In the genomic region with DNA sequence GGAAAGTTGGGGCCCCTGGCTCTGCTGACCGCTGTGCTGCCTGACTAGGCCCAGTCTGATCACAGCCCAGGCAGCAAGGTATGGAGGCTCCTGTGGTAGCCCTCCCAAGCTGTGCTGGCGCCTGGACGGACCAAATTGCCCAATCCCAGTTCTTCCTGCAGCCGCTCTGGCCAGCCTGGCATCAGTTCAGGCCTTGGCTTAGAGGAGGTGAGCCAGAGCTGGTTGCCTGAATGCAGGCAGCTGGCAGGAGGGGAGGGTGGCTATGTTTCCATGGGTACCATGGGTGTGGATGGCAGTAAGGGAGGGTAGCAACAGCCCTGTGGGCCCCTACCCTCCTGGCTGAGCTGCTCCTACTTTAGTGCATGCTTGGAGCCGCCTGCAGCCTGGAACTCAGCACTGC, we compare ENCODE assay signal across 11 mouse cellular contexts. TPM values are rescaled to one million over a fixed set of nuclear protein-coding genes. Genes with fewer than 3 reads are reported as not detected.
A peak's percentile ranks its signal among the peaks of the same experiment; 100 is the strongest.
DNase-seq lines count a peak whose midpoint lies in the region; ATAC-seq lines count a peak whose summit lies in the region.
"Had no signal": no experiment of that assay in that cellular context is flagged by ENCODE, and none has a peak within 500 bp of the region (broad histone marks: within the 10 kb centered on the region; RNA-seq: fewer than 3 reads in every experiment).

No protein-coding gene starts in this region.

- H3K27me3 ChIP-seq in hindbrain, embryonic 16.5 days (replicated peaks; ENCODE audit: control insufficient read depth, insufficient read depth, low read length) = no peaks in the 10 kb centered on the region
- H3K27me3 ChIP-seq in stomach, embryonic 16.5 days (ENCODE audit: control insufficient read depth, insufficient read depth, low read length) = no peaks in the 10 kb centered on the region
- H3K27me3 ChIP-seq: stomach, embryonic 15.5 days had no signal

- WGBS in hindbrain, embryonic 16.5 days = 58% methylated on average over 4 of the region's 5 CpGs
- WGBS in stomach, embryonic 16.5 days = 86% methylated on average over 5 of the region's 5 CpGs

- H3K4me3 ChIP-seq in hindbrain, embryonic 16.5 days (ENCODE audit: low read length) = no peak overlapping the region
- H3K4me3 ChIP-seq in stomach, embryonic 16.5 days (replicated peaks; ENCODE audit: low read length) = no peak overlapping the region
- H3K4me3 ChIP-seq: myocyte; stomach, embryonic 15.5 days had no signal

- intact Hi-C loops in gastrocnemius, postnatal 14 days (cut with DNase I; ENCODE audit: low total_unique reads) = no loop called here

- peaks cover 6% of the 10 kb centered on the region; the same call in 1 of the 2 replicates for H3K36me3 ChIP-seq in hindbrain, embryonic 16.5 days (ENCODE audit: control insufficient read depth, insufficient read depth, low read length)
- H3K36me3 ChIP-seq in stomach, embryonic 16.5 days (ENCODE audit: control insufficient read depth, insufficient read depth, low read length) = no peaks in the 10 kb centered on the region

- peak; percentile 90 for ATAC-seq in hindbrain, embryonic 16.5 days
- ATAC-seq in stomach, embryonic 16.5 days (ENCODE audit: insufficient read depth, low FRiP score) = no peak; the same call in 1 of the 2 replicates

- peak; percentile 60 for DNase-seq in gastrocnemius, postnatal 14 days
- DNase-seq in gastrocnemius, adult 18-20 months (ENCODE audit: low spot score) = no peak
- DNase-seq in right cerebral cortex, postnatal 14 days = peak; percentile 43
- no peak for DNase-seq in right cerebral cortex, postnatal 36 days (ENCODE audit: low spot score in 2 of 2)
- DNase-seq in kidney, adult 9 months = no peak
- DNase-seq in urinary bladder, postnatal 25 days (ENCODE audit: low spot score) = no peak

- H3K9me3 ChIP-seq in hindbrain, embryonic 16.5 days (ENCODE audit: control insufficient read depth, low read length) = no peaks in the 10 kb centered on the region
- no peaks in the 10 kb centered on the region for H3K9me3 ChIP-seq in stomach, embryonic 16.5 days (replicated peaks; ENCODE audit: control insufficient read depth, low read length)
- H3K9me3 ChIP-seq: stomach, embryonic 15.5 days had no signal

- H3K27ac ChIP-seq in hindbrain, embryonic 16.5 days (ENCODE audit: low read depth, low read length) = peak overlapping the region; percentile 61; the same call in 1 of the 2 replicates
- no peak overlapping the region for H3K27ac ChIP-seq in stomach, embryonic 16.5 days (ENCODE audit: low read length)
- H3K27ac ChIP-seq: stomach, embryonic 15.5 days had no signal

- H3K9ac ChIP-seq in hindbrain, embryonic 16.5 days (ENCODE audit: low read depth, low read length) = no peak overlapping the region
- peak overlapping the region; percentile 37; the same call in 1 of the 2 replicates for H3K9ac ChIP-seq in stomach, embryonic 16.5 days (ENCODE audit: low read length)
- H3K9ac ChIP-seq: stomach, embryonic 15.5 days had no signal

- no peak overlapping the region for H3K4me2 ChIP-seq in hindbrain, embryonic 16.5 days (ENCODE audit: low read length)
- no peak overlapping the region for H3K4me2 ChIP-seq in stomach, embryonic 16.5 days (ENCODE audit: low read depth, low read length)
- H3K4me2 ChIP-seq: liver, embryonic 11.5 days; stomach, embryonic 15.5 days had no signal

- peaks cover 4% of the 10 kb centered on the region for H3K4me1 ChIP-seq in hindbrain, embryonic 16.5 days (ENCODE audit: control insufficient read depth, insufficient read depth, low read depth, low read length)
- H3K4me1 ChIP-seq in stomach, embryonic 16.5 days (ENCODE audit: control insufficient read depth, insufficient read depth, low read length) = peaks cover 9% of the 10 kb centered on the region; the same call in 1 of the 2 replicates
- H3K4me1 ChIP-seq: stomach, embryonic 15.5 days had no signal

RNA-seq across cellular contexts. Expression of gene Tyro3, which starts 19.5 kb away (rescaled TPM):
- 1 to 10 TPM; 1.8 to 3.6 TPM for total RNA-seq in gastrocnemius, postnatal 14 days (2021)
- total RNA-seq in gastrocnemius, adult 18-20 months (2021) = under 1 TPM; 0.27 to 0.95 TPM
- polyA plus RNA-seq in hindbrain, embryonic 16.5 days (2015; fragmentation: Nextera tagmentation; extraction: Ambion mirVana) = 28.5 and 30.0 TPM in 2 replicates
- polyA plus RNA-seq in stomach, embryonic 16.5 days (2015; fragmentation: Nextera tagmentation; extraction: Ambion mirVana) = 26.7 and 31.1 TPM in 2 replicates

RNA-seq across cellular contexts. Expression of gene Rpap1, which starts 29.7 kb away (rescaled TPM):
- total RNA-seq in gastrocnemius, postnatal 14 days (2021) = 10 to 100 TPM; 12.7 to 12.9 TPM
- 10 to 100 TPM; 14.6 to 16.6 TPM for total RNA-seq in gastrocnemius, adult 18-20 months (2021)
- polyA plus RNA-seq in hindbrain, embryonic 16.5 days (2015; fragmentation: Nextera tagmentation; extraction: Ambion mirVana) = 16.5 and 19.4 TPM in 2 replicates
- 26.1 and 26.7 TPM in 2 replicates for polyA plus RNA-seq in stomach, embryonic 16.5 days (2015; fragmentation: Nextera tagmentation; extraction: Ambion mirVana)

RNA-seq across cellular contexts. Expression of gene Ltk, which starts 56.8 kb away (rescaled TPM):
- total RNA-seq in gastrocnemius, postnatal 14 days (2021) = not detected
- not detected for total RNA-seq in gastrocnemius, adult 18-20 months (2021)
- 1.6 and 1.7 TPM in 2 replicates for polyA plus RNA-seq in hindbrain, embryonic 16.5 days (2015; fragmentation: Nextera tagmentation; extraction: Ambion mirVana)
- polyA plus RNA-seq in stomach, embryonic 16.5 days (2015; fragmentation: Nextera tagmentation; extraction: Ambion mirVana) = 1.7 and 2.1 TPM in 2 replicates
- polyA plus RNA-seq: myocyte had no signal

Comparison
In these comparisons a context has a peak if more than half of its experiments do, and no peak if none do; other contexts are left out.
1. DNase-seq: peak in gastrocnemius, postnatal 14 days (single experiment) and right cerebral cortex, postnatal 14 days (single experiment); none in gastrocnemius, adult 18-20 months (single experiment), right cerebral cortex, postnatal 36 days (0 of 2), kidney, adult 9 months (single experiment) and urinary bladder, postnatal 25 days (single experiment).